7 mouse cellular contexts compared by ENCODE assay signal in genomic region chr14:25116424-25116823, GRCm38 (mm10).
DNase-seq lines count a peak whose midpoint lies in the region; ATAC-seq and TF ChIP-seq lines count a peak whose summit lies in the region.

No protein-coding gene starts in this region.

- no peak overlapping the region for H3K27ac ChIP-seq in layer of hippocampus, adult 2 months

- H3K9me3 ChIP-seq in G1E (replicated peaks) = peaks cover 64% of the 10 kb centered on the region

- H3K27me3 ChIP-seq in G1E (ENCODE audit: insufficient read depth, low read length) = no peaks in the 10 kb centered on the region

- DNase-seq in CD4-positive helper T cell, adult 2 months (ENCODE audit: low read depth, low spot score) = peak; percentile 66
- no peak for DNase-seq in G1E (ENCODE audit: low spot score)
- peak; percentile 61 for DNase-seq in cerebellum, adult 11-12 months
- DNase-seq in gastrocnemius, postnatal 14 days = peak; percentile 77
- peak in 1 of 2 experiments; percentile 69 for DNase-seq in layer of hippocampus, adult 2 months (ENCODE audit: low spot score in 2 of 2)
- peak; percentile 81 for DNase-seq in lung, postnatal 25 days (ENCODE audit: low spot score)
- DNase-seq in spleen, postnatal 14 days (ENCODE audit: low spot score in 2 of 2) = peak; percentile 49 to 72

- H3K36me3 ChIP-seq in G1E (replicated peaks) = no peaks in the 10 kb centered on the region

- H3K4me3 ChIP-seq in G1E (ENCODE audit: low read depth, low read length) = no peak overlapping the region
- H3K4me3 ChIP-seq in layer of hippocampus, adult 2 months = no peak overlapping the region

- TF ChIP-seq CTCF in G1E (IDR thresholded peaks at IDR 0.05; ENCODE audit: low read depth, low read length) = peak; percentile 42
- TF ChIP-seq CTCF in layer of hippocampus, adult 2 months (conservative IDR thresholded peaks at IDR 0.05) = peak; percentile 98

- intact Hi-C loops in gastrocnemius, postnatal 14 days (cut with DNase I; ENCODE audit: low total_unique reads) = loop anchor here (5.0 to 10.0 kb wide), 3 partner anchors 78 to 451 kb away; partner anchors contain the start of gene Zmiz1

- H3K4me1 ChIP-seq in G1E (ENCODE audit: insufficient read depth, low read depth, low read length) = no peaks in the 10 kb centered on the region

- ATAC-seq in G1E (ENCODE audit: extremely low read depth, insufficient number of reproducible peaks, low FRiP score, poor library complexity, severe bottlenecking) = no peak
